Mouse (Mus musculus) megakaryocyte, embryonic 14.5 days (primary cell): ENCODE measurements at regions not wholly inside any gene's neighbourhood (a gene's known extent, or its start where the extent isn't known, plus 50 kb on each side); places are given as distances from the start of the nearest gene placed in this dataset.

Source experiments
- FLI1 ChIP-seq: IDR thresholded peaks from 2 replicates; pipeline ENCODE4 v1.6.1; 2012; ENCODE audit warnings: low read length, inconsistent platforms, mixed read lengths
- GATA1 ChIP-seq: IDR thresholded peaks from 3 replicates; pipeline ENCODE4 v1.6.1; 2012; ENCODE audit warnings: mixed read lengths, low read length, inconsistent platforms, borderline replicate concordance

GRCm38 (mm10) chr3:137146062-137146461 is 194.8 kb upstream of the Emcn start:
- TF ChIP-seq GATA1 (no peak), FLI1 (no peak)
